Mouse (Mus musculus): ENCODE data around the gene Mcf2l.

DNA sequence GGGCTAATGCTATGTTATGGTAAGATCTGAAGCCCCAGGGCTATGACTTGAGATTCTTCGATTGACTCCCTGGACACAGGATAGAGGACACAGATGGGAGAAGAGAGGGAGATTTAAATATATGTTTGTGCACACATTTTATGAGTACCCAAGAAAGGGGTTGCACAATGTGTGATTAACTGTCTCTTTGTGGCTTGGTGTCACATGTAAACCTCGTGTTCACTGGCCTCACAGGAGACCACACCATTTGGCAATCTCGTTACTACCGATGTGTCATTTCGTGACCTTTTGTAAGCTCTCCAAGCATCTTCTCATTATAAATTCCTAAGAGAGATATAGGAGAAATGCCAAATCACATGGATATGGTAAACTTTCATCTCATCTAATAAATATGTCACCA, 154.0 kb downstream of the Mcf2l start:
- TF ChIP-seq CTCF (IDR thresholded peaks at IDR 0.05; ENCODE audit: borderline replicate concordance, control insufficient read depth, extremely low read depth, insufficient read depth, low read length, poor library complexity) (no peak), POLR2A (IDR thresholded peaks at IDR 0.05; ENCODE audit: control insufficient read depth, extremely low read depth, insufficient read depth, low read length, poor library complexity) (no peak)

Data from thymus, adult 2 months (tissue).